Mouse (Mus musculus) brown adipose tissue, adult 24 weeks (tissue): ENCODE data around the gene Ehd1. TPM values are rescaled to one million over a fixed set of nuclear protein-coding genes. Genes with fewer than 3 reads are reported as not detected.
A peak's percentile ranks its signal among the peaks of the same experiment; 100 is the strongest.

Experiments
- H3K27ac ChIP-seq: fragments of 200-500 bp; replicated peaks from 2 replicates; pipeline ENCODE4 v1.5.1; 2012; ENCODE audit warnings: low read depth, mild to moderate bottlenecking, low read length
- H3K4me1 ChIP-seq: fragments of 200-500 bp; 2 replicates; pipeline ENCODE4 v1.6.1; 2012; ENCODE audit warnings: low read length, mixed read lengths; ENCODE audit not compliant: control insufficient read depth, insufficient read depth, insufficient read length
- H3K4me3 ChIP-seq: fragments of 200-500 bp; 2 replicates; pipeline ENCODE4 v1.5.1; 2012; ENCODE audit warnings: low read depth, mild to moderate bottlenecking, low read length, moderate library complexity; ENCODE audit not compliant: insufficient read depth
- polyA plus RNA-seq: library from polyadenylated mRNA; stranded (reverse); fragments of >200 nt; gene quantifications from 2 replicates; pipeline ENCODE4 v1.2.4, GENCODE M21; 2012; ENCODE audit not compliant: missing spikeins, insufficient read depth, insufficient read length

The Ehd1 gene
- polyA plus RNA-seq, 1 experiment, result 39.6 TPM

DNA sequence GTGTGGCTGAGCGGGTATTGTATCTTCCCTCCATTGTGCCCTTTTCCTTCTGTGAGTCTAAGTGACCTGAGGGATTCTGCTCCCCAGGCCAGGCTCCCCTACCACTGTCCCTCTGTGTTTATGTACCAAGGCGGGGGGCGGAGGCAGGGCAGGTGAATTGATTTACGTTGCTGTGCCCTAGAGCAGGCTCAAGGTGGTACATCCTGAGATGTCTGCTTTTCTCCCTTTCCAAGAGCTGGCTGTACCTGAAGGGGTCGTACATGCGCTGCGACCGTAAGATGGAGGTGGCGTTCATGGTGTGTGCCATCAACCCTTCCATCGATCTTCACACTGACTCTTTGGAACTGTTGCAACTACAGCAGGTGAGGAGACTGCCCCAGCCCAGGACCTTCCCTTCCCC, 60.4 kb downstream of the Ehd1 start:
- H3K27ac ChIP-seq, result no peak overlapping the region
- H3K4me1 ChIP-seq, result peaks cover 7% of the 10 kb centered on the region
- no peak overlapping the region for H3K4me3 ChIP-seq

DNA sequence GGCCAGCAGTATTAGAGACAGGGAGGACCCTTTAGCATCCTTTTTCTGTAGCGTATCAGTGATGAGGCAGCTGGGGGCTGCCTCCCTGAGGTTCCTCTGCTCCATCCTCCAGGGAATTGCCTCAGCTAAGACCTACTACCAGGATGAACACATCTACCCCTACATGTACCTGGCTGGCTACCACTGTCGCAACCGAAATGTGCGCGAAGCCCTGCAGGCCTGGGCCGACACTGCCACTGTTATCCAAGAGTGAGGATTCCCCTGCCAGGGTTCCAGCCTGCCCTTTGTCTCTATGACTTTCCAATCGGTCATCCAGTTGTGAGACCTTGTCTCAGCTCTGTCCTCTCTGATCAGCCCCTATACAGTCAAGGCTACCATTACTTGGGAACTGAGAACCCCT, 61.6 kb downstream of the Ehd1 start:
- Histone ChIP-seq H3K4me3 (no peak overlapping the region), H3K27ac (no peak overlapping the region), H3K4me1 (peaks cover 12% of the 10 kb centered on the region)

DNA sequence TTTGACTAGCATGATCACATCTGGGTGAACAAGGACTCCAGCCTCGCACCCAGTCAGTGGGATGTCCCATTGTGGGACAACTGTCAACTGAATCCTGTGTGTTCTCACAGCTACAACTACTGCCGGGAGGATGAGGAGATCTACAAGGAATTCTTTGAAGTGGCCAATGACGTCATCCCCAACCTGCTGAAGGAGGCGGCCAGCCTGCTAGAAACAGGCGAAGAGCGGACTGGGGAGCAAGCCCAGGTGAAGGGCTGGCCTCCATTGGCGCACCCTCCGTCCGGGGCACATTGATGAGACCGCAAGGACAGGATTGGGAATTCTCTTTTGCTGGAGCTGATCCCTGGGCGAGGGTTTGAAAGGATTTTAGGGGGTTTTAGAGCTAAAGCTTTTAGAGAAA, 62.2 kb downstream of the Ehd1 start:
- H3K4me1 ChIP-seq, result peaks cover 12% of the 10 kb centered on the region
- no peak overlapping the region for H3K27ac ChIP-seq

DNA sequence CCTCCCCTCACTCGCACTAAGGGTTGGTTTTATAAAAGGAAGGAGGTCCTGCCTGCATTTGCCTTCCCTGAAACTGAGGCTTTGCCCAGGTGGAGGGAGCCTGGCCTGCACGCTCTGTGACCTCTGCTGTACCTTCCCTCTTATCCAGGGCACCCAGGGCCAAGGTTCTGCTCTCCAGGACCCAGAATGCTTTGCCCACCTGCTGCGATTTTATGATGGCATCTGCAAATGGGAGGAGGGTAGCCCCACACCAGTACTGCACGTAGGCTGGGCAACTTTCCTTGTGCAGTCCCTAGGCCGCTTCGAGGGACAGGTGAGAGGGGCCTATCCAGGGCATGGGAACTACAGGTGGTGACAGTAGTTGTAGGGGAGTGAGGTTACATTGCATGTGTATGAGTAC, 62.7 kb downstream of the Ehd1 start:
- Histone ChIP-seq H3K27ac (no peak overlapping the region), H3K4me3 (no peak overlapping the region), H3K4me1 (peaks cover 12% of the 10 kb centered on the region)

More for the DNA sequence above, 62.2 kb downstream of the Ehd1 start:
- H3K4me3 ChIP-seq, result no peak overlapping the region

DNA sequence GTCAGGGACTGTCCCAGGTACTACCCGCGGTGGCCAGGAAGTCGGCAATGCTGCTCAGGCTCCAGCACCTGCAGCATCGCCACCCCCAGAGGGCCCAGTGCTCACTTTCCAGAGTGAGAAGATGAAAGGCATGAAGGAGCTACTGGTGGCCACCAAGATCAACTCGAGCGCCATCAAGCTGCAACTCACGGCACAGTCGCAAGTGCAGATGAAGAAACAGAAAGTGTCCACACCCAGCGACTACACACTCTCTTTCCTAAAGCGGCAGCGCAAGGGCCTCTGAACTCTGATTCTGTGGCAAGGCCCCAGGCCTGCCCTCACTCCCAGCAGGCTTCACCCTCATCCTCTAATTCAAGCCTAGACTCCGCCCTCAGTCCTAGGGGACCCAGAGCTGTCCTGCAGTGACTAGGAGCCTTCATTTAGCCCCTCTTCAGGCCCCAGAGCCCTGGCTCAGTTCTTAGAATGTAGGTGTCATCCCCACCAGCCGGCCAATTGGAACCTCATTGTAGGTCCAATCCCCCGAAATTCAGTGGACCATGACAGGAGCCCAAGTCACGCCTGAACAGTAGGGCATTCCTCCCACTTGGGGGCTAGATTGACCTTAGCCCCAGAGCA, 63.5 kb downstream of the Ehd1 start:
- H3K27ac ChIP-seq, result peak overlapping the region; percentile 97
- H3K4me3 ChIP-seq, result peak overlapping the region; percentile 56
- H3K4me1 ChIP-seq, result peaks cover 12% of the 10 kb centered on the region

DNA sequence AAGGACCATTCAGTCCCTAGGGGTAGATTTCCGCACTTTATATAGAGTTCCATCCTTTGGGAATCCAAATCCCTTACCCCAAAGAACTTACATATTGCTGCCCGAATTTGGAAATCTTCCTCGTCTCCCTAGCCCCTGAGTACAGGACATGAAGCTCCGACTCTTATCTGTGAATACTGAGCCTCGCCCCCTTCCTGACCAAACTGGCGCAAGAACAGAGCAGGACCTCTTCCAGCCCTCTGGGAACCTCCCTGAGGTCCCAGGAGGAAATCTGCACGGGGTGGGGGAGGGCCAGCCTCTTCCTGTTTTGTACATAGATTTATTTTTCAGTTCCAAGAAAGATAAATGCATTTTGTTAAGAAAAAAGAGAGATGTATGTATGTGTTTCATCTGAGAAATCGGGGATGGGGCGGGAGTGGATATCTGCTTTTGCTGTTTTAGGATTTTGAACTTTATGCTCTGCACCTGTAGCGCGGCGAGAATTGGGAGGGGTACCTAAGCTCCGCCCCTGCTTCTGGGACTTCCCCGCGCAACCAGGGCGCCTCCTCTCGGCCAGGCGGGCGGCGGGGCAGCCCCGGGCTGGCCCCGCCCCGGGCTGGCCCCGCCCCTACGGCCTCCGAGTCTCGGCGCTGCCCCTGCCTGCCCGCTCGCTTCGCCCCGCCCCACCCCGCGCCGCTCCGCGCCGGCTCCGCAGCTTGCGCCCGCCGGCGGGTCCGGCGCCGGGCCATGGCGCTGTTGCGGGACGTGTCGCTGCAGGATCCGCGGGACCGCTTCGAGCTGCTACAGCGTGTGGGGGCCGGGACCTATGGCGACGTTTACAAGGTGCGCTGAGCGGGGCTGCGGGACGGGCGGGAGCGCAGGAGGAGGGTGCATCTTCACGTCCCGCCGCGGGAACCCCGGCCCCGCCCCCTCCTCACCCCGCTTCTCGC, 64.3 kb downstream of the Ehd1 start, which contains the start of gene Map4k2:
Gene Map4k2 (plus strand): TSS at position 612 of the 929 bp plus-strand sequence.
- Histone ChIP-seq H3K27ac (peak within 1 kb of the TSS; percentile 97), H3K4me1 (peaks cover 10% of the 10 kb centered on the region)

DNA sequence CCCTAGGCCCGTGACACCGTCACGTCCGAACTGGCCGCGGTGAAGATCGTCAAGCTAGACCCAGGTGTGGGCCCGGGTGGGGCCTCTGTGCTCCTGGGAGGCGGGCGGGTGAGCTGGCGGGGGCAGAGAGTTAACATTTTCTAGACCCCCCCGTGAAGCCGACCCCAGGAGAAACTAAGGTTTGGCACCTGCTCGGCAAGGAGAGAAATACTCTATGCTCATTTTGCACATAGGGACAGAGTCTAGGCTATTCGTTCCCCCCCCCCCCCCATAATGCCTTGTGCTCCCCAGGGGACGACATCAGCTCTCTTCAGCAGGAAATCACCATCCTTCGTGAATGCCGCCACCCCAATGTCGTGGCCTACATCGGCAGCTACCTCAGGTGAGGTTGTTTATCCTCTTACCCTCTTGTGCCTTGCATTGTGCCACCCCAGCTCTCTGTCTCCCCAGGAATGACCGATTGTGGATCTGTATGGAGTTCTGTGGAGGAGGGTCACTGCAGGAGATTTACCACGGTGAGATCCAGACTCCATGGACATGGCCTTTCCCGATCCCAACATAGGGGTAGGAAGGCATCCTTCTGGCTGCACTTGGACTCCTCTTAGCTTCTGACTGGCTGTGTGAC, 65.0 kb downstream of the Ehd1 start:
- peaks cover 9% of the 10 kb centered on the region for H3K4me1 ChIP-seq
- H3K4me3 ChIP-seq, result peak overlapping the region; percentile 91
- H3K27ac ChIP-seq, result peak overlapping the region; percentile 47

More for the DNA sequence above, 64.3 kb downstream of the Ehd1 start, which contains the start of gene Map4k2:
- peak within 1 kb of the TSS; percentile 91 for H3K4me3 ChIP-seq

DNA sequence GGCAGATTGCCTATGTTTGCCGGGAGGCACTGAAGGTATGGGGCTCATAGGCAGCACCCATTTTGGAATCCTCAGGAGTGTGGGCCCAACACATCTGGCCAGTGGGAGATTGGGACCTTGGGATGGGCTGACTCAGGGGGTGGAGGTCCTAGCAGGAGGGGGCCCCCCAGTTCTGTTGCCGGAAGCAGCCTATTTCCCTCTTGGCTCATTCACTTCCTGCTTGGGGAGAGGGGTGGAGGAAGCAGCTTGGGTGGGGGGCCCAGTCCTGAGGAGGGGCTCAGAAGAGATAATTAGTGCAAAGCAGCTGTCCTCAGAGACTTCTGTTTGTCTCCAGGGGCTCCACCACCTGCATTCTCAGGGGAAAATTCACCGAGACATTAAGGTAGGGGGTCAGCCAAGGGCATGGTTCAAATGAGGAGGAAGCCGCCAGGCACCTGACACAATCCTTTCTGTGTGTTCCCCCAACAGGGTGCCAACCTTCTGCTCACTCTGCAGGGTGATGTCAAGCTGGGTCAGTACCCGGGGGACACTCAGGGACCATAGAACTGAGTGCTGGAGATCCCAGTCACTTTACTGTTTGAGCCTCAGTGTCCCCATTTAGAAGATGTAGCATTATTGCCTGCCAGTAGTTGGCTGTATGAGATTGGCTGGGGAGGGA, 65.9 kb downstream of the Ehd1 start:
- H3K4me3 ChIP-seq, result peak overlapping the region; percentile 91
- H3K4me1 ChIP-seq, result peaks cover 9% of the 10 kb centered on the region
- peak overlapping the region; percentile 14 for H3K27ac ChIP-seq

DNA sequence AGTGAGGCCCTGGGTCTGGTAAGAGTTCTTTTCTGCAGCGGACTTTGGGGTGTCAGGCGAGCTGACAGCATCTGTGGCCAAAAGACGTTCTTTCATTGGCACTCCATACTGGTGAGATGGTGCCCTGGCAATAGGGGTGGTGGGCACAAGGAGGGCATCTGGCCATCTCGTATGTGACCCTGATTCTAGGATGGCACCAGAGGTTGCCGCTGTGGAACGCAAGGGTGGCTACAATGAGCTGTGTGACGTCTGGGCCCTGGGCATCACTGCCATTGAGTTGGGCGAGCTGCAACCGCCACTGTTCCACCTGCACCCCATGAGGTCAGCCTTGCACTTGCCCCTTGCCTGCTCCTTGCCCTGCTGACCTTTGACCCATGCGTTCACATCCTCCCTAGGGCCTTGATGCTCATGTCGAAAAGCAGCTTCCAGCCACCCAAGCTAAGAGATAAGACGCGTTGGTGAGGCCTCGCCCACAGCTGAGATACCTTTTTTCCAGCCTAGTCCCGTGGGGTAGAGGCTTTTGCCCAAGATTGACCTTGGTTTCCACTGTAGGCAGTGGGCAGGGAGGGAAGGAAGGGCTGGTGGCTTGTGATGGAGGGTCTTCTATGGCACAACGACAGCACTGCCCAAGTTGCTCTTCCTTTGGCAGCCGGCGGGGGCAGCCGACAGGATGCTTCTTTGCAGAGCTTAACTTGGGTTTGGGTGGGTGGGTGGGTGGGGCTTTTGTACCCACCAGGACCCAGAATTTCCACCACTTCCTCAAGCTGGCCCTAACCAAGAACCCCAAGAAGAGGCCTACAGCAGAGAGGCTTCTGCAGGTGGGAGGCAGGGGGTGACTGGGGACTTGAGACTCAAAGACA, 66.8 kb downstream of the Ehd1 start:
- Histone ChIP-seq H3K27ac (no peak overlapping the region), H3K4me3 (no peak overlapping the region)

DNA sequence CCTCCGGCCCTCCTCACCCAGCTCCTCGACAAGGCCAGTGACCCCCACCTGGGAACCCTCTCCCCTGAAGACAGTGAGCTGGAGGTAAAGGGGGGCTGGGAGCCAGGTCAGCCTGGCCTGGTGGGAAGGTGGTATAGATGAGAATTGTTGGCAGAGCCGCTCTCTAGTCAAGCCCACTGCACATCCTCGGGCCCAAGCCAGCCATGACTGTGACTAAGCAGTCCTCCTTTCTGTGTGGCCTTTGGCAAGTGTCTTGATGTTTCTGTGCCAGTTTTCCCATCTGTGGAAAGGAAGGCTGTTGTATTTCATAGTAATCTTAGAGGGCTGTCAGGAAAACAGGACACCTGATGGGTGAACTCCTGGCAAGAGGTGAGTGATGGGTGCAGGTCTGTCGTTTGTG, 67.5 kb downstream of the Ehd1 start:
- no peak overlapping the region for H3K27ac ChIP-seq
- H3K4me3 ChIP-seq, result no peak overlapping the region
- peaks cover 9% of the 10 kb centered on the region for H3K4me1 ChIP-seq

More for the DNA sequence above, 66.8 kb downstream of the Ehd1 start:
- peaks cover 9% of the 10 kb centered on the region for H3K4me1 ChIP-seq

DNA sequence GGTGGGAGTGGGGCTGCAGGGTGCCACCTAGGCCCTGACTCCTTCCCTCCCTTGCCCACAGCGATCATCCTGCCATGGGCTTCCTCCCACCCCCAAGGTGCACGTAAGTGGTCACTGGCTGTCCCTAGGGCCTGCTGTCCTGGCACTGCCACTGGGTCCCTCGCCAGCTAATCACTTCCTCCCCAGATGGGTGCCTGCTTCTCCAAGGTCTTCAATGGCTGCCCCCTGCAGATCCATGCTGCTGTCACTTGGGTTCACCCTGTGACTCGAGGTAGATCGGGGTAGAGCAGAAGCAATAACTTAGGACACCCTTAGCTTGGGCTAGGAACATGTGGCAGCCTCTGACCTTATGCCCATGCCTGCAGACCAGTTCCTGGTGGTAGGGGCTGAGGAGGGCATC, 69.5 kb downstream of the Ehd1 start:
- H3K4me1 ChIP-seq, result peaks cover 4% of the 10 kb centered on the region
- 0 out of 2 replicates have a peak overlapping the region, but pooled peaks have one; percentile 2 for H3K27ac ChIP-seq
- H3K4me3 ChIP-seq, result no peak overlapping the region

DNA sequence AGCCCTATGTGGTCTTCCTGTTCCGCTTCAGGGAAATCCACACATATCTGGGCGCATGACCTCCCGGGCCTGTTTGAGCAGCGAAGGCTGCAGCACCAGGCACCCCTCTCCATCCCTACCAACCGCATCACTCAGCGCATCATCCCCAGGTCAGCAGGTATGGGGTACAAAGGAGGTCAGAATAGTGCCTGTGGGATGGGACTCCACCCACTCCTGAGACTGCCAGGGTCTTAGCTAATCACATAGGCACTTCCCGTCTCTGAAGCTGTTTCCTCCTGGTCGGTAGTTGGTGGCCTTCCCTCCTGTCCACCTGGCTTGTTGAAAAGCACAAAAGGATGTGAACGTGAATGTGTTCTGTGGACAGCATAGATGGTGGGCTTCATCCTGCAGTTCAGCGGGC, 70.1 kb downstream of the Ehd1 start:
- peaks cover 4% of the 10 kb centered on the region for H3K4me1 ChIP-seq
- H3K4me3 ChIP-seq, result no peak overlapping the region
- H3K27ac ChIP-seq, result peak overlapping the region; percentile 42

DNA sequence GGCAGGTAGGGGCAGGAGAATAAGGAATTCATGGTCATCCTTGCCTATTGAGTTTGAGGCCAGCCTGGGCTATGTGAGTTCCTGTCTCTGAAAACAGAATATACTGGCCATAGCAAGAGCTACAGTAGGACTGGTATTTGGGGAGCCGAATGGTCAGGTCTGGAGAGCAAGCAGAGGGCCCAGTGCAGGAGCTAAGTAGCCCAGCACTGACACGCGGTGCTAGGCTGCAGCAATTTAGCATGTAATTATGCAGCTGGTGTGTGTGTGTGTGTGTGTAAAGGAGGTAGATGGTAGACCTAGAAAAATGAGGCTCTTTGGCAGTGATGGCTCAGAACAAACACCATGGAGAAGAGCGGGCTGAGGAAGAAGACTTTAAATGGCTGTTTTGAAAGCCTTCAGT, 71.1 kb downstream of the Ehd1 start:
- no peak overlapping the region for H3K27ac ChIP-seq
- H3K4me3 ChIP-seq, result no peak overlapping the region
- peaks cover under 1% of the 10 kb centered on the region; the same call in 1 of the 2 replicates for H3K4me1 ChIP-seq

DNA sequence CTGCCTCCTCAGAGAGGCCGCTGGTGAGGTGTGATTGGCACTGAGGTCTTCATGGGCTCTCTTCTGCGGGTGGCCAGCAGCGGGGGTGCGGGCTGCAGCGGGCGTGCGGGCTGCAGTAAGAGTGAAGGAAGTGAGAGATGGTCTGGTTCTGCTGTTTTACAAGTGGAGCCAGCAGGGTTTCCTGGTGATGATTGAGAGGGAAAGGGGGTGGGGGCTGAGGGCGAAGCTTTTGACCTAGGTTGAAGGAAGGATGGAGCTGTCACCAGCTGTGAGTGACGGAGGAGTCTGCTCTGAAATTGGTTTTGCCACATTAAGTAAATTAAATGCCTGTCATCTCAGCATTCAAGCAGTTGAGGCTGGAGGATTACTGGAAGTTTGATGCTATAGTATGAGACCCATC, 72.2 kb downstream of the Ehd1 start:
- H3K27ac ChIP-seq, result no peak overlapping the region
- H3K4me3 ChIP-seq, result no peak overlapping the region
- no peaks in the 10 kb centered on the region; the same call in 1 of the 2 replicates for H3K4me1 ChIP-seq
